Mouse (Mus musculus): ENCODE results near the gene Ezh2.
A peak's percentile ranks its signal among the peaks of the same experiment; 100 is the strongest.
"Not testable (repeated sequence)": the region's sequence is repeated elsewhere in the genome, so short reads cannot be mapped to it uniquely, and the experiment has no call there.

Gene Ezh2

DNA sequence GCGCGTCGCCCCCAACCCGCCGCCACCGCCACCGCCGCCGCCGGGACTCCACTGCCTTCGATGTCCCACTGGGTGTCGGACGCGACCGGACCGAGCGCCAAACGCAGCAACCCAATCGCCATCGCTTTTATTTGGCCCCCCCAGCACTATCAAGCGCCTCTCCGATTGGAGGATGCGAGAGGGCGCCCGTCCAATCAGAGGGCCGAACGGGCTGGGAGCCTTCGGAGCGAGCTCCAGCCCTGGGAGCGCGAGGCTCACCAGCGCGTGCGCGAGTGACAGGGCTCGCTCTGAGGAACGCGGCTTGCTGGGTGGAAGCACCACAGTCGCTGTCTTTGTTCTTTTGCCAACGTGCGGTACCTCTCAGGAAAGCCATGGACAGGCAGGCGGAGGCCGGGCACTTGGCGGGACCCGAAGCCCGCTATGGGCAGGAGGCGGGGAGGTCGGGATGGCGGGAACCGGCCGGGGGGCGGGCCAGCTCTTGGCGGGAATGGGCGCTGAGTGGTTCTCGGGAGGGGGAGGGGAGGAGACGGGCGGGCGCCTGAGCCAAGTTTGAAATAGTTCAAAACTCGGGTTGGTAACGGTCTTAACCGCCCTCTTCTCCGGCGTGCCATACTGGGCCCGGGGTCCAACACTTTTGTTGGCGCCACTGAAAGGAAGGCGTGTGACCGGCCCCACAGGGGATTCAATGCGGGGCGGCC is at the start of gene Ezh2:
Gene Ezh2, minus strand, starts transcription at position 416 of the 698 bp plus-strand sequence.
- peak; percentile 99 for DNase-seq

DNA sequence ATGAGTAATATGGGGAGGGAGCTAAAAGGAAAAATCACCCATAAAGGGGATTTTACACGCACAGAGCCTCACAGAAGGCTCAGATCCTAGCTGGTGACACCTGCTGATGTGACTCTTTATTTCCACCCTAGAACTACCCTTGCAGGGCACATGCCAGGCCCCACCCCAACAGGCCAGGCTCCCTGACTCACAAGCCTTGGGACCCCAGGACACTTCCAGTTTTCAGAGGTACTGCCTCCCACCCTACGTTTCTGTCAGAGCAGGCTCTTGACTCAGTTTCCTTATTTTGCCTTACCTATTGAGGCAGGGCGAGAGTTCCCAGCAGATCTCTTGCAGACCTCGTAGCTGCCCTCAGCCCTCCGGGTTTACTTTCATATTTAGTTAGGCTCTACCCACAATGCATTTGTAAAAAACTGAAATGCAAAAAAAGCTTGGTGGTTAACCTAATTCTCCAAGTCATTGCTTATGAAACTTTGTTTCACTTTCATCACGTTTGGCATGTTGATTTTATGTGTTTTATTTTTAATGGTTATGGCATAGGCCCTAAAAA is 41.5 kb upstream of the Ezh2 start:
- no peak for DNase-seq

DNA sequence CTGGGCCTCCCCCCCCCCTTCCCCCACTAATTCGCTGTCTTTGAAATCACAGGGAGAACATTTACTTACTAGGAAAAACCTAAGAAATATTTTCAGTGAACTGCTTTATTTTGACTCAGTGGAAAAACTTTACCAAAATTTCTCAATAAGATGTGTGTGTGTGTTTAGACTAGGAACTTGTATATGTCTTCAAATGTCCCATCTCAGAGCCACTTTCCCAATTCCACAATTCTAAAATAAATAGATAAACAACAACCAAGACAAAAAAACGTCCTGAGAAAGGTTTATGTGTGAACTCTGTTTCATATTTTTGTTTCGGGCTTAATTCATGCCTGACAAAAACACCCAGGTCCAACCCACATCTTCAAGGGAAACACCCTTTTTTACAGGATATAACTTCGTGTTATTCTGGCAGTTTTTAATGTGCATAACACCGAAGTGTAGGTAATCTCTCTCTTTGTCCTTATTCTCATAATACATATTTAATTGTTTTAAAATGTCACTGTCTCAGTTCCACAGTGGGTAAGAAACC is 40.9 kb upstream of the Ezh2 start:
- DNase-seq: no peak

DNA sequence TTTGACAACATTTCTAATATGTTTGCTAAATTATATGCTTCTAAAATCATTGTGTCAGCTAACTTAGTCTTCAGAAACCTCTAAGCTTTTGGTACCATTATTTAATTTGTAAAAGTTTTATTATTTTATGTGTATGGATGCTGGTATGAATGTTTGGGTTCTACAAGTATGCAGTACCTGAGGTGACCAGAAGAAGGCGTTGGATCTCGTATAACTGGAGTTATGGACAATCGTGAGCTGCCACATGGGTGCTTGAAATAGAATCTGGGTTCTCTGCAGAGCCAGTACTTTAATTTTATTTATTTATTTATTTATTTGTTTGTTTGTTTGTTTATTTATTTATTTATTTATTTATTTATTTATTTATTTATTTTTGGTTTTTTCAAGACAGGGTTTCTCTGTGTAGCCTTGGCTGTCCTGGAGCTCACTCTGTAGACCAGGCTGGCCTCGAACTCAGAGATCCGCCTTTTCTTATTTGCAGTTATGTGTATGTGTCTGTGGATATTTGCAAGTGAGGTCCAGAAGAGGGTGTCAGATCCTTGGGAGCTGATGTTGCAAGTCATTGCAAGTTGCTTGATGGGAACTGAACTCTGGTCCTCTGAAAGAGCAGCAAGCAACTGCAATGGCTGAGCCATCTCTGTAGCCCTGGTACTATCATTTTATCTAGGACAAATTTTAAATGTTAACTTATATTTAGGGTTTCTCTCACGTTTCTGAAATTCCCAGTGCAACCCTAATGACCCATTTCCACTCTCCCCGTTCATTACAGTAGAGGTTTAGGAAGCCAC is 40.3 kb upstream of the Ezh2 start:
- DNase-seq: no peak

DNA sequence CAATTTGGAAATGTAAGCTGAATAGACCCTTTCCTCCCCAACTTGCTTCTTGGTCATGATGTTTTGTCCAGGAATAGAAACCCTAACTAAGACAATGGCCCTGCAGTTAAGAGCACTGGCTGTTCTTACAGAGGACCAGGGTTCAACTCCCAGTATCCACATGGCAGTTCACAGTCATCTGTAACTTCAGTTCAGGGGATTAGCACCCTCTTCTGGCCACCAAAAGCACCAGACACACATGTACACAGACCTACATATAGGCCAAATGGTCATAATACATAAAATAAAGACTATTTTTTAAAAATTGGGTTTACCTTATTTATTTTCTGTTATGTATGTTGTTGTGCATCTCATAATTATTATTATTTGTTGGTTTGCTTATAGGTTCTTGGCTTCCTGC is 38.3 kb upstream of the Ezh2 start:
- peak; percentile 48 for DNase-seq

DNA sequence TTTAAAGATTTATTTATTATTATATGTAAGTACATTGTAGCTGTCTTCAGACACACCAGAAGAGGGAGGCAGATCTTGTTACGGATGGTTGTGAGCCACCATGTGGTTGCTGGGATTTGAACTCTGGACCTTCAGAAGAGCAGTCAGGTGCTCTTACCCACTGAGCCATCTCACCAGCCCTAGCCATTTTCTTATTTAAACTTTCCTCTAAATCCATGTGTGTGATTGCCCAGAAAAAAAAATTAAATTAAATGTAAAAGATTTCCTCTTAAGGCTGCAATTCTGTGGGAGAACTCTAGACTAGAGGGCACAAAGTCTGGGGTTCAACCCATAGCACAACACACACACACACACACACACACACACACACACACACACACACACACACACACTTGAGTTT is 34.9 kb upstream of the Ezh2 start:
- DNase-seq: not testable (repeated sequence)

DNA sequence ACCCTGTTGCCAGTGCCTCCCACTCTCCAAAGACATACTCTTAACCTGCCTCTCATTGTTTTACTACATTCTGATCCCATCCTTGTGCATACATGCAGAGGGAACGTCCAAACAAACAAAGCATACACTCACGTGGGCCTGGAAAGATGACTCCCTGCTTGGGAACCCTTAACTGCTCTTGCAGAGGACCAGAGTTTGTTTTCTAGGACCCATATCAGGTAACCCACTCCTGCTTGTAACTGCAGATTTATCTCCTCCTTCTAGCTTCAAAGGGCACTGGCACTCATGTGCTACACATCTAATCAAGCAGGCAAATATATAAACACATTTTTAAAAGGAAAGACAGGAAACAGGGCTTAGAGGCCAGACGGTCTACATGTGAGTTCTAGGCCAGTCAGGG is 32.8 kb upstream of the Ezh2 start:
- DNase-seq: no peak

DNA sequence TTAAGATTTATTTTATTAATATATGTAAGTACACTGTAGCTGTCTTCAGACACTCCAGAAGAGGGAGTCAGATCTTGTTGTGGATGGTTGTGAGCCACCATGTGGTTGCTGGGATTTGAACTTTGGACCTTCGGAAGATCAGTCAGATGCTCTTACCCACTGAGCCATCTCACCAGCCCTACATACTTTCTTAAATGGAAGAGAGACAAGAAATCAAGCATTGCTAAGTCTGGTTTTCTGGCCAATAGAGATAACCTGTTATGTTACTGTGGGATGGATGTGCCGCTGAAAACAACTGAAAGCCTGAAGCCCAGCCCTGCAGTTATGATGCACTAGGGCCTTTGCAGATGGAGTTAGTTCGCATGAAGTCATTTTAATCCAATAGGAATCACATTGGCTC is 31.8 kb upstream of the Ezh2 start:
- DNase-seq: not testable (repeated sequence)

DNA sequence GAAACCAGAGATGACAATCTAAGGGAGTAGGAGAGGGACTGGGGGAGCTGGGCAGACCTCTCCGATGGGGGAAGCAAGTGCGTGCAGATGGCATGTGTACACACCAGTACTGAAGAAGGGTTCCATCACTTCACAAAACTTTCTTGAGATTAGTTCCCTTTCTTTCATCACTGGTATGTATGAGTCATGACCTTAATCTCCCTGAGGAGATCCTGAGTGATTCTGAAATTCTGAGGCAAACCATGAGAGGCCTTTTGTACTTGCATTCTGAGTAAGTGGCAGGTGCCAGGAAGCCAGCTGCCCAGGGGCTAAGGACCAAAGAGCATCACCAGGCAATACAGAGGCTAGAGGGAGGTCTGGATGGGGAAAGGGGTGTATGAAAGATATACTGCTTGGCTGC is 25.9 kb upstream of the Ezh2 start:
- peak; percentile 12 for DNase-seq

DNA sequence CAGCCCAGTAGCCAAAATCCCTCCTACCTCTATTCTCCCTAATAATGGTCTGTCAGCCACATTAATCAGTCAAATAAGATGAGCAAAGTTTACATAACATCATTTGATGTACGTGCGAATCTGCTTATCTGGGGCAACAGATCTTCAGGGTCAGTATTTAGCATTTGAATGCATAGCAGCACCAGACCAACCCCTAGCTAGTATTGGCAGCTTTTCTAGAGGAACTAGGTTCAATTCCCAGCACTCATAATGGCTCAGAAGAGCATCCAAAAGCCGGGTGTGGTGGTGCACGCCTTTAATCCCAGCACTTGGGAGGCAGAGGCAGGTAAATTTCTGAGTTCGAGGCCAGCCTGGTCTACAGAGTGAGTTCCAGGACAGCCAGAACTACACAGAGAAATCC is 13.2 kb upstream of the Ezh2 start:
- not testable (repeated sequence) for DNase-seq

DNA sequence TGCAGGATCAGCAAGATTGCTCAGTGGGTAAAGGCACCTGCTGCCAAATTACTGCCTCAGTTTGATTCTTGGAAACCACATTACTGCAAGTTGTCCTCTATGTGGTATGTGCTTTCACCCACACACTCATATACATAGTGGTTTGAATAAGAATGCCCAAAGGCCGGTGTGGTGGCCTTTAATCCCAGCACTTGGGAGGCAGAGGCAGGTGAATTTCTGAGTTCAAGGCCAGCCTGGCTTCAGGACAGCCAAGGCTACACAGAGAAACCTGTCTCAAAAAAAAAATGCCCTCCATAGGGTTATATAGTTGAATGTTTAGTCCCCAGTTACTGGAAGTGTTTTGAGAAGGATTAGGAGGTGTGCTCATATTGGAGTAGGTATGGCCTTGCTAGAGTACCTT is 6.8 kb upstream of the Ezh2 start:
- no peak for DNase-seq

DNA sequence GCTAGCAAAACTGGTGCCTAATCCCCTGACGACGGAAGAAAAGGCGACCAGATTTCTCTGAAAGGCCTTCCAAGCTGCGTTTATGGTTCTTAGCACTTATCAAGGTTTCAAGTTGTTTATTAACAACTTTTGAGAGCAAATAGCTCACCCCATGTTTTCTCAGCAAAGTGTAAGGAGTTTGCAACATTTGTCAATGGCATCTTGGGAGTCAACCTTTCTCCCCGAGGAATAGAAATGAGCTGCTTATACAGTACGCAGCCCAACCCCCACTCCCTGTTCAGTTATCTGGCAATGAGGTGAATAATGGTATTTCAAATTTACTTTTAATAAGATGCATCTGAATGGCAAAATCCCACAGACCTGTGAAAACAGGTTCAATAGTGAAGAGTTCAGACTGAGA is 555 bp upstream of the Ezh2 start:
- no peak for DNase-seq

DNA sequence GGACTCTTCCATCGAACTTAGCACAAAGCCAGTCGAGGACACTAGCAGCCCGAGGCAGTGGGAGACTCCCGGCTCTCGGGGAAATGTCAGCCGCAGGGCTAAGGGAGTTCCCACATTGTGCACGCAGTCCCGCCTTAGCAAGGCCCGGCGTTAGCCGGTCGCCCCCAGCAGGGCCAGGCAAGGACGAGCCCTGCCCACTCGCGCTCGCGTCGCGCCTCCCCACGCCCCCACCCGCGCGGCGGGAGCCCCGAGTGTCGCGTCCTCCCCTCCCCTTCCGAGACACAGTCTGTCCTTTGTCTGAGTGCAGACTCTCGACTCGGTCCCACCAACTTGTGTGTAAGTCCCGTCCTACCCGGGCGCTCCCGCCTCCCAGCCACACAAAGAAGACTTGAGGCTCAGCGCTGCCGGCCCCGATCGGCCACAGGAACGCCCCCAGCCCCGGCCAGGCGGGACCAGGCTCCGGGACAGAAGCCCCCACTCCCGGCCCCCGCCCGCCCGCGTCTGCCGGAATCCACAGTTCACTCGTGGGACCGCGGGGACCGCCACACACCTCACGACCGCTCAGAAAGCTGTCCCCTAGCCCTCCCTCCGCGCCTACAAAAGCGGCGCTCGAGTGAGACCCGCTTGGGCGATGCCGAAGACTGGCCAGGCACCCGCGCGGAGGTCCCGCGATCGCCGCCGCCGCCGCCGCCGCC is 853 bp downstream of the Ezh2 start:
- peak; percentile 91 for DNase-seq

DNA sequence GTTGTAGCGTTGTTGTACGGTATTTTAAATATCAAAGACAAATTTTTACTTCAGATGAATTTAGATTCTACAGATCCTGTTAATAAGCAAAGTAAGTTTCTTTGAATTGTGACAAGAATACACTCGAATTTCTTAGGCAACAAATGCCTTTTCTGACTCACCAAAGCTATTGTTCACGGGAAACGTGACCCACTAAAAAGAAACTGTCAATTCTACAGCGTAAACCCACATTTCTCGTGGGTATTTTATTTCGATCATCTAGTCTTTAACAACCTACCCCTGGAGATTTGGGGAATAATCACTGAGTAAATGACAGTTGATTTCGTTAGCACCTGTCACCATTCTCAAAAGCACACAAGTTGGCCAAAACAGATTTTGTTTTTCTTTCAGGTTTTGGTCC is 1.6 kb downstream of the Ezh2 start:
- DNase-seq: no peak

DNA sequence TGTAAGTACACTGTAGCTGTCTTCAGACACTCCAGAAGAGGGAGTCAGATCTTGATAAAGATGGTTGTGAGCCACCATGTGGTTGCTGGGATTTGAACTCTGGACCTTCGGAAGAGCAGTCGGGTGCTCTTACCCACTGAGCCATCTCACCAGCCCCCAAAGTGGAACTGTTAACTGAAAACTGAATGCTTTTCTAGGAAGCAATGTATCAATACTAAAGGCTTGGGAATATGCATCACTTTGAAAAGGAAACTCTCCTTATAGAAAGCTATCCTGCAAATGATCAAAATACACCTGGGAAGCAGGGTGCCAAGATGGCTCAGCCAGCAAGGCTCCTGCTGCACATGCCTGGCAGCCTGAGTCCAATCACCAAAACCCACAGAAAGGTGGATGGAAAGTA is 7.8 kb downstream of the Ezh2 start:
- not testable (repeated sequence) for DNase-seq

DNA sequence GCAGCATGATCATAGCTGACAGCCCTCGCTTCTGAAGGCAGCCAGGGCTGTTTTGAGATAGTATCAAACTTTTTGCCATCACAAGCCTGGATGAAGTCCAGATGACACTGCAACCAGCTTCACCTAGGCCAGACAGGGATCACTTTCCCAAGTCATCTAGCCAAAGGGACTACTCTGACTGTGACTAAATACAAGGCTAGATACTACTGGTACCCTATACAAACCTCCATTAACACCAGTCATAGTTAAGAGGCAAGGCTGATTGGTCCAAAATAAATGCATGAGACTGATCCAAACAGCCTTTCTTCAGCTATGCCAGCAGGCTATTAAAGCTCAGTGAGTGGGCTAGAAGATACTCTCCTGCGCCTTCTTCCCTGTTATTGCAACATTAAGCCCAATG is 22.3 kb downstream of the Ezh2 start:
- DNase-seq: no peak

DNA sequence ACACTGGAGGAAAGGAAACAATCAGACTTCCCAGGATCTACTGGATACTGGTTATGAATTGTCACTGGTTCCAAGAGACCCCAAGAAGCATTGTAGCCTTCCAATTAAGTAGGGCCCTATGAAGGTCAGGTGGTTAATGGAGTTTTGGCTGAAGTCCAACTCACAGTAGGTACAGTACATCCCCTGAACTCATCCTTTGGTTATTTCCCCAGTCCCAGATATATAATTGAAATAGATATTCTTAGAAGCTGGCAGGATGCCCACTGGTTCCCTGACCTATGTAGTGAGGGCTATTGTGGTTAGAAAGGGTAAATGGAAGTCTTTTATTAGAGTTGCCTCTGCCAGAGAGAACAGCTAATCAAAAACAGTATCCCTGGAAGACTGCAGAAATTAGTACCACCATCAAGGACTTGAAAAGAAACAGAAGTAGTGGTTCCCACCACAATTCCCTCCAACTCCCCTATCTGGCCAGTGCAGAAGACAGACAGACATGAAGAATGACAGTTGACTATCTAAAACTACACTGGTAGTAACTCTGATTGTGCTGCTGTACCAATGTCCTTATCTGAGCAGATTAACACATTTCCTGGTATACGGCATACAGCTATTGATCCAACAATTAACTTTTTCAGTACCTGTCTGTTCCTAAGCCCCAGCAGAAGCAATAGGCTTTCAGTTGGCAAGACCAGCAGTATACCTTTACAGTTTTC is 29.7 kb downstream of the Ezh2 start:
- peak; percentile 51 for DNase-seq

DNA sequence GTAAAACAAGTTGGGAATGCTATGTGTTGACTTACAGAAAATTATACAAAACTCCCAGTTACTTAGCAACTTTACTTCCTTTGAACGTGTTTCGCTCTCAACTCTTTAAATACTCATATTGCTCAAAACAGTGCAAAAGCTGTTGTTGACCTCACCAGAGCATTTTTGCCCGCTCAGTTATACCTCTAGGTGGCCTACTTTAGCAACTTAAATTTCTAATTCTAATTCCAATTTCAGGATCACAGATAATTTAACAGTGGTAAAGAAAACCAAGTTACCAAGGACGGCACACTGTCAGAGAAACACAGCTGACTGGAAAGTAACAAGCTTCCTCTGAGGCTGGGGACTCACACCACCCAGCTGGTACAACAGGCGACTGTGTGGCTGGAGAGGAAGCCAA is 33.7 kb downstream of the Ezh2 start:
- DNase-seq: no peak

DNA sequence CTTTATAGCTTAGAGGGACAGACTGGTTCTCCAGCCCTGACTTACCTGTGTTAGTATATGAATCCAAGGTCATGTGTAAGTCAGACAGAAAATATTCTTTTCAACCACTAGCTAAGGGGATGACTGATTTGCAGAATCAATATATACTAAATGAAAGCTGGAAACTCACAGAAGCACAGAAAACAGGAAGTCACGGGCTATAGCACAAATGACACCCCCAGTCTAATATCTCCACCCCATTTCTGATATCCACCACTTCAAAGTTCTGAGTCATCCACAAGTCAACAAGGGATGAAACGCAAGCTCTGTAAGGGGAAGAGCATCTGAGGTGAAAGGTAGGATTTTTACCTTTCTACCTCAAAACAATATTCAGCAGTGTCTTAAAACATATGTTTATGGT is 34.3 kb downstream of the Ezh2 start:
- DNase-seq: no peak

DNA sequence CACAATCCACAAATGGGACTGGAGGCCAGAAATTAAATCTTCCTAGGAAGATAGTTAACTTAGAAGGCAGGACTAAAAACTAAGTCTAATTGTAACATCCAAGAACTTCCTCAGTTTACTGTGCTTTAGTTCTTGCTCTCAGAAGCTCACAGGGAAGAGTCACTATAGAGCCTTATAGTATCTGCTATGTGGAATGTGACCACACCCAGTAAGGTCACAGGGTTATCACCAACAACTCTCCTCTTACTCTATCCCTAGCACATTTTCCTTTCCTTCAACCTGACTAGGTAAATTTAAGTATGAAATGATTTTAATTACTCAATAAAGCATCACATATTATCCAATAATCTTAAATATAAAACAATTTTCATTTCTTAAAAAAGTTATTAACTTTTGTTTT is 34.7 kb downstream of the Ezh2 start:
- no peak for DNase-seq

DNA sequence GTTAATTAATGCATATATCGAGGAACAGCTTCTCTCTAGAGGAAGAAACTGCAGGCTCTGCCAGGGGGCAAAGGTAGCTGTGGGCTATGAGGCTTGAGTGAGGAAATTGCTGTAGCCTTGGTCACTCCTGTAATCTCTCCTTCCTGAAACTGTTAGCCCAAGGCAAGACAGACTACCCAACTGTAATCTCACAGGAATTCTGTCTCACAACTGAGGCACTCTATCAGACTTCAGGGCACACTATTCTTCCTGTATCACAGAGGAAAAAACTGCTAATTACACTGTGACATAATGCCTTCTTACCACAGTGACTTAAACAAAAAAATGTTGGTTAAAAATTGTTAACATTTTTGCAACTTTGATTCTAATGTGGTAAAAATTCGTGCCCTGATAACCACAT is 35.9 kb downstream of the Ezh2 start:
- DNase-seq: no peak

DNA sequence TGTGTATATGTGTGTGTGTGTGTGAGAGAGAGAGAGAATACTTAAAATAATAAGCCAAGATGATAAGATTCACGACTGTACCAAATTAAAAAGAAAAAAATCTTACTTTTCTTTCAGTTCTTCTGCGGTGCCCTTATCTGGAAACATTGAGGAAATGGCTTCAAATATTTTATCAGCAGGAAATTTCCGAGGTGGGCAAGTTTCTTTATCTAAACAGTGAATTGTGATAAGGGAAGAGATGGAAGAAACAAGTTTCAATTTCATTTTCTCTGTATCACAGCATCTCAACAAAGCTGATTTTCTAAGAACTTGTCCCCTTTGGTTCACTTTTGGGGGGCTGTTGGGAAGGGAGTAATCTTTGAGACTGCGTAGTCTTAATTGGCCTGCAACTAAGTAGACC is 42.9 kb downstream of the Ezh2 start:
- no peak for DNase-seq

DNA sequence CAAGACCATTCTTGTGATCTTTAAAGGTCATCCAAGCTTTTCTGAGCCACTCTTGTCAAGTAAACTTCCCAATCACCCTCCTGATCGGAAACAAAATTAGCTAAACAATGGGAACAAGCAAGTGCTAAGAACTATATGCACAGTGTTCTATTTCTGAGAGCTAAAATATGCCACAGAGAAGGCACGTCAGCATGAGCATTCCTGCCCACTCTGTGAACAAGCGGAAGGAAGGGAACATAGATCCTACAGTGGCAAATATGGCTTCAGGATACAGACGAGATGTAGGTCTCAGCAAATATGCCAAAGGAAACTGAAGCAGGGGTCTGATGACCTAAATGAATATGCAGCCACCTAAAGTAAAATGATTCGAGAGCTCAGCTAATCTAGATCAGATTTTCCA is 59.8 kb downstream of the Ezh2 start:
- DNase-seq: no peak
